Mouse (Mus musculus): Measurements from ENCODE around the gene Wnt10b.
"Not testable (repeated sequence)": the region's sequence is repeated elsewhere in the genome, so short reads cannot be mapped to it uniquely, and the experiment has no call there.

The Wnt10b gene

GRCm38 (mm10) chr15:98772511-98773211 lies 5.3 kb downstream of the Wnt10b start:
- DNase-seq (ENCODE audit: low spot score in 2 of 2) = peak in 1 of 2 experiments; percentile 9

GRCm38 (mm10) chr15:98771813-98772425 lies 6.0 kb downstream of the Wnt10b start:
- DNase-seq (ENCODE audit: low spot score in 2 of 2) = no peak

- DNase-seq (ENCODE audit: low spot score in 2 of 2) = no peak
Measured at GRCm38 (mm10) chr15:98768259-98768658, 9.7 kb downstream of the Wnt10b start.

- DNase-seq (ENCODE audit: low spot score in 2 of 2) = no peak
Measured at GRCm38 (mm10) chr15:98765929-98766328, 12.0 kb downstream of the Wnt10b start.

- peak; percentile 85 to 92 for DNase-seq (ENCODE audit: low spot score in 2 of 2)
Measured at GRCm38 (mm10) chr15:98762670-98763529, 15.1 kb downstream of the Wnt10b start, which contains the start of gene Arf3. Gene Arf3, minus strand, starts transcription at chr15:98763214.

GRCm38 (mm10) chr15:98762201-98762621 lies 15.7 kb downstream of the Wnt10b start:
- peak; percentile 19 to 40 for DNase-seq (ENCODE audit: low spot score in 2 of 2)

GRCm38 (mm10) chr15:98754125-98754524 lies 23.8 kb downstream of the Wnt10b start:
- DNase-seq (ENCODE audit: low spot score in 2 of 2) = no peak

- no peak for DNase-seq (ENCODE audit: low spot score in 2 of 2)
Measured at GRCm38 (mm10) chr15:98753021-98753423, 24.9 kb downstream of the Wnt10b start.

GRCm38 (mm10) chr15:98749093-98749492 lies 28.9 kb downstream of the Wnt10b start:
- DNase-seq (ENCODE audit: low spot score in 2 of 2) = no peak

GRCm38 (mm10) chr15:98747296-98747695 lies 30.7 kb downstream of the Wnt10b start:
- no peak for DNase-seq (ENCODE audit: low spot score in 2 of 2)

- DNase-seq (ENCODE audit: low spot score in 2 of 2) = no peak
Measured at GRCm38 (mm10) chr15:98746344-98746965, 31.5 kb downstream of the Wnt10b start.

- not testable (repeated sequence) for DNase-seq (ENCODE audit: low spot score in 2 of 2)
Measured at GRCm38 (mm10) chr15:98743863-98744262, 34.1 kb downstream of the Wnt10b start.

GRCm38 (mm10) chr15:98742766-98743428 lies 35.1 kb downstream of the Wnt10b start:
- DNase-seq (ENCODE audit: low spot score in 2 of 2) = no peak

- DNase-seq (ENCODE audit: low spot score in 2 of 2) = no peak
Measured at GRCm38 (mm10) chr15:98740219-98740618, 37.7 kb downstream of the Wnt10b start.

GRCm38 (mm10) chr15:98738796-98739195 lies 39.2 kb downstream of the Wnt10b start:
- DNase-seq (ENCODE audit: low spot score in 2 of 2) = no peak

GRCm38 (mm10) chr15:98737881-98738280 lies 40.1 kb downstream of the Wnt10b start:
- peak in 1 of 2 experiments; percentile 31 for DNase-seq (ENCODE audit: low spot score in 2 of 2)

GRCm38 (mm10) chr15:98736521-98736920 lies 41.4 kb downstream of the Wnt10b start:
- no peak for DNase-seq (ENCODE audit: low spot score in 2 of 2)

- no peak for DNase-seq (ENCODE audit: low spot score in 2 of 2)
Measured at GRCm38 (mm10) chr15:98733976-98734566, 43.9 kb downstream of the Wnt10b start.

GRCm38 (mm10) chr15:98733370-98733769 lies 44.6 kb downstream of the Wnt10b start:
- DNase-seq (ENCODE audit: low spot score in 2 of 2) = no peak

- DNase-seq (ENCODE audit: low spot score in 2 of 2) = no peak
Measured at GRCm38 (mm10) chr15:98732006-98732531, 45.9 kb downstream of the Wnt10b start.

GRCm38 (mm10) chr15:98730790-98731189 lies 47.2 kb downstream of the Wnt10b start:
- no peak for DNase-seq (ENCODE audit: low spot score in 2 of 2)

All from spleen, postnatal 14 days (tissue).